In the genomic region with DNA sequence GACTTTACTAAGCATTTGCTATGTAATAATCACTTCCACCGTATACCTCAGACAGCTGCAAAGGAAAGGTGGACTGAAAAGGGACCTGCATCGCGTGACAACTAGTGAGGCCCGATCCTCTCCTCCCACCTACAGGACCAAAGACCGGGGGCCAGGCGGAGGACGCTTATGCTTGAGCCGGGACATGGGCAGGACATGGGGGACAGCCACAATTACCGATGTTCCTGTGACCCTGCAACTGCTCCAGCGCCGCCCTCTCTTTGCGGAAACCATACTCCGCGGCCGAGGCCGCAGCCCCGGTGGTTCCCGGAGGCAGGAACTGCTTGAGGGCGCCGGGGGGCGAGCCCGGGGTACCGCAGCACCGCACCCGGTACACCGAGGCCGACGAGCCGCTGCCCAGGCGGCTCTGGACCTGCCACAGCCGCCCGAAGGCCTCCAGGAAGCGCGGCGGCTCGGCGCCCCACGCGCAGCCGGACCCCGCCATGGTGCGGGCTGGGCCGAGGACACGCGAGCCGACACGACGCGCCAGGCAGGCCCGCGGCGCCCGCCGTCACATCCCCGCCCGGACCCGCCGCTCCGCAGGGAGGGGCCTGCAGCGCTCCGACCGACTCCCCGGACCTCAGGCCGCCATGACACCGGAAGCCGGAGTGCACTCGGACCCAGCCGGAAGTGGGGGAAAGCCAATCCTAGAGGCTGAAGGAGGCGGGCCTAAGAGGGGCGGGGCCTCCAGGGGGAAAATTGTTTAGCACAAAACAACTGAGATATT, we compare ENCODE assay signal across 8 mouse cellular contexts. TPM values are rescaled to one million over a fixed set of nuclear protein-coding genes. Genes with fewer than 3 reads are reported as not detected.
DNase-seq lines count a peak whose midpoint lies in the region; ATAC-seq and TF ChIP-seq lines count a peak whose summit lies in the region.

A gene (minus strand): TSS at position 641 of the 766 bp plus-strand sequence.

- peak within 1 kb of the TSS; percentile 59; the same call in 1 of the 2 replicates for H3K27ac ChIP-seq in forebrain, postnatal 0 days (ENCODE audit: low read depth, low read length)
- peak within 1 kb of the TSS; percentile 83 for H3K27ac ChIP-seq in lung, embryonic 16.5 days (ENCODE audit: low read length)

- peak within 1 kb of the TSS; percentile 88 for H3K9ac ChIP-seq in forebrain, postnatal 0 days
- peak within 1 kb of the TSS; percentile 94 for H3K9ac ChIP-seq in lung, embryonic 16.5 days (ENCODE audit: low read length)

- no peak for TF ChIP-seq CTCF in G1E (IDR thresholded peaks at IDR 0.05; ENCODE audit: low read depth, low read length)
- no peak for TF ChIP-seq CTCF in forebrain, postnatal 0 days (IDR thresholded peaks at IDR 0.05; ENCODE audit: low read depth)

- H3K27me3 ChIP-seq in G1E (ENCODE audit: insufficient read depth, low read length), result no peaks in the 10 kb centered on the region
- no peaks in the 10 kb centered on the region for H3K27me3 ChIP-seq in forebrain, postnatal 0 days (ENCODE audit: insufficient read depth, low read length)
- peaks cover 2% of the 10 kb centered on the region; the same call in 1 of the 2 replicates for H3K27me3 ChIP-seq in lung, embryonic 16.5 days (ENCODE audit: control insufficient read depth, insufficient read depth, low read depth, low read length)

- no peaks in the 10 kb centered on the region for H3K9me3 ChIP-seq in G1E (replicated peaks)
- H3K9me3 ChIP-seq in forebrain, postnatal 0 days (ENCODE audit: low read length), result no peaks in the 10 kb centered on the region
- no peaks in the 10 kb centered on the region for H3K9me3 ChIP-seq in lung, embryonic 16.5 days (ENCODE audit: control insufficient read depth, low read length)

- DNase-seq in G1E (ENCODE audit: low spot score), result peak; percentile 77
- DNase-seq in cerebellum, adult 18-20 months, result peak; percentile 91 to 96
- DNase-seq in forebrain, postnatal 0 days, result peak; percentile 91
- DNase-seq in heart, postnatal 4 days, result peak; percentile 93
- peak; percentile 56 for DNase-seq in layer of hippocampus, adult 9-10 months (ENCODE audit: low spot score)
- DNase-seq in ovary, postnatal 10 days (ENCODE audit: low spot score), result peak; percentile 75
- peak; percentile 86 for DNase-seq in thymus, postnatal 10 days (ENCODE audit: low spot score in 2 of 2)

- peak; percentile 99 for ATAC-seq in G1E (ENCODE audit: extremely low read depth, insufficient number of reproducible peaks, low FRiP score, poor library complexity, severe bottlenecking)
- ATAC-seq in forebrain, postnatal 0 days, result peak; percentile 99
- peak; percentile 99 for ATAC-seq in lung, embryonic 16.5 days (ENCODE audit: low read depth)

- peak within 1 kb of the TSS; percentile 84 for H3K4me3 ChIP-seq in G1E (ENCODE audit: low read depth, low read length)
- peak within 1 kb of the TSS; percentile 75 for H3K4me3 ChIP-seq in forebrain, postnatal 0 days (ENCODE audit: low read depth, low read length)
- H3K4me3 ChIP-seq in lung, embryonic 16.5 days (ENCODE audit: low read length), result peak within 1 kb of the TSS; percentile 83

- peaks cover 10% of the 10 kb centered on the region for H3K4me1 ChIP-seq in G1E (ENCODE audit: insufficient read depth, low read depth, low read length)
- peaks cover 3% of the 10 kb centered on the region; the same call in 1 of the 2 replicates for H3K4me1 ChIP-seq in forebrain, postnatal 0 days (ENCODE audit: insufficient read depth)
- H3K4me1 ChIP-seq in lung, embryonic 16.5 days (replicated peaks; ENCODE audit: control insufficient read depth, insufficient read depth, low read length), result peaks cover 5% of the 10 kb centered on the region; the same call in 1 of the 2 replicates

- under 1% methylated on average over 66 of the region's 70 CpGs for WGBS in forebrain, postnatal 0 days
- WGBS in lung, embryonic 16.5 days, result under 1% methylated on average over 62 of the region's 70 CpGs

- peak within 1 kb of the TSS; percentile 69 for H3K4me2 ChIP-seq in forebrain, postnatal 0 days (ENCODE audit: low read depth)
- H3K4me2 ChIP-seq in lung, embryonic 16.5 days (ENCODE audit: low read depth, low read length), result peak within 1 kb of the TSS; percentile 65

- H3K36me3 ChIP-seq in G1E (replicated peaks), result peaks cover 25% of the 10 kb centered on the region
- H3K36me3 ChIP-seq in forebrain, postnatal 0 days (ENCODE audit: insufficient read depth), result peaks cover 9% of the 10 kb centered on the region
- H3K36me3 ChIP-seq in lung, embryonic 16.5 days (ENCODE audit: control insufficient read depth, insufficient read depth, low read length), result peaks cover 15% of the 10 kb centered on the region

RNA-seq across cellular contexts. Expression of the gene that starts here (rescaled TPM):
- total RNA-seq in G1E (2014; fragmentation: Nextera tagmentation), result 85.0 and 85.1 TPM in 2 replicates
- total RNA-seq in G1E (2017), result 70.1 and 86.0 TPM in 2 replicates
- 2.5 and 3.3 TPM in 2 replicates for polyA plus RNA-seq in G1E (2012)
- 34.5 and 44.1 TPM in 2 replicates for total RNA-seq in forebrain, postnatal 0 days (2014; rRNA removed)
- polyA plus RNA-seq in forebrain, postnatal 0 days (2015; fragmentation: Nextera tagmentation; extraction: Ambion mirVana), result 4.7 and 6.8 TPM in 2 replicates
- total RNA-seq in heart, postnatal 4 days (2021), result 10 to 100 TPM; 18.9 to 19.8 TPM
- polyA plus RNA-seq in lung, embryonic 16.5 days (2015; fragmentation: Nextera tagmentation; extraction: Ambion mirVana), result 6.8 and 7.3 TPM in 2 replicates

Comparison
In these comparisons a context has a peak if more than half of its experiments do, and no peak if none do; other contexts are left out.
1. Peak in every context shown above with its lines: DNase-seq, ATAC-seq, H3K4me3 ChIP-seq and H3K27ac ChIP-seq.